13 mouse cellular contexts compared by ENCODE assay signal in the genomic region with DNA sequence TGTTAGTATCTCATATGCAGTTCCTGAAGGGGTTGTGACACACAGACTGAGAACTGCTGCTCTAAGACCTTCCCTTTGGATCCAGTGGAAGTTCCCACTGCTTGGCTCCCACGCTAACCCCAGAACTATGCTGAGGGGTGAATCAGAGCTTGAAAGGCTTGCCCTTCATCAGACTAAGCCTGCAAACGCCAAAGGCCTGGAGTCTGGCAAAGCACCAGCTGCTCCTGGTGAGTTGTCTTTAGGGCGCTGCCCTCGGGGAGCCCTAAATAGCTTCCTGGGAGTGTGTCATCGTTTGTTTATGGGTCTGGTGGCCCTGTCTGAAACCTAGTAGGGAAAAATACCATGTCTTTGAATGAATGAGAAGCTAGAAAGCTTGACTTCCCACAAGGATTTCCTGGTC. TPM values are rescaled to one million over a fixed set of nuclear protein-coding genes. Genes with fewer than 3 reads are reported as not detected.
A peak's percentile ranks its signal among the peaks of the same experiment; 100 is the strongest.
DNase-seq lines count a peak whose midpoint lies in the region; ATAC-seq and TF ChIP-seq lines count a peak whose summit lies in the region.
"Had no signal": no experiment of that assay in that cellular context is flagged by ENCODE, and none has a peak within 500 bp of the region (broad histone marks: within the 10 kb centered on the region; RNA-seq: fewer than 3 reads in every experiment).

No protein-coding gene starts in this region.

- TF ChIP-seq CTCF in heart, postnatal 0 days (IDR thresholded peaks at IDR 0.05; ENCODE audit: low read depth), result no peak

- no peaks in the 10 kb centered on the region for H3K27me3 ChIP-seq in heart, postnatal 0 days (ENCODE audit: control insufficient read depth, insufficient read depth, low read length)
- H3K27me3 ChIP-seq in heart, embryonic 11.5 days (ENCODE audit: control insufficient read depth, insufficient read depth, low read length), result no peaks in the 10 kb centered on the region
- no peaks in the 10 kb centered on the region for H3K27me3 ChIP-seq in stomach, embryonic 16.5 days (ENCODE audit: control insufficient read depth, insufficient read depth, low read length)
- H3K27me3 ChIP-seq: limb, embryonic 15.5 days had no signal

- 25% methylated on average over 5 of the region's 5 CpGs for WGBS in heart, postnatal 0 days
- WGBS in heart, embryonic 11.5 days (ENCODE audit: insufficient replicate concordance), result 56% methylated on average over 5 of the region's 5 CpGs
- 38% methylated on average over 5 of the region's 5 CpGs for WGBS in stomach, embryonic 16.5 days

- H3K9ac ChIP-seq in heart, postnatal 0 days (replicated peaks; ENCODE audit: low read depth, low read length), result no peak overlapping the region
- no peak overlapping the region for H3K9ac ChIP-seq in heart, embryonic 11.5 days (ENCODE audit: low read depth, low read length)
- no peak overlapping the region; the same call in 1 of the 2 replicates for H3K9ac ChIP-seq in stomach, embryonic 16.5 days (ENCODE audit: low read length)
- H3K9ac ChIP-seq: hindbrain, embryonic 14.5 days; limb, embryonic 15.5 days had no signal

- no peak overlapping the region for H3K4me3 ChIP-seq in heart, postnatal 0 days (ENCODE audit: low read depth, low read length)
- H3K4me3 ChIP-seq in heart, embryonic 11.5 days (ENCODE audit: low read depth, low read length), result no peak overlapping the region
- no peak overlapping the region for H3K4me3 ChIP-seq in stomach, embryonic 16.5 days (replicated peaks; ENCODE audit: low read length)
- H3K4me3 ChIP-seq: limb, embryonic 15.5 days had no signal

- peak; percentile 22 for DNase-seq in heart, postnatal 0 days (ENCODE audit: low spot score)
- peak; percentile 30 for DNase-seq in urinary bladder, postnatal 14 days (ENCODE audit: low spot score)
- DNase-seq in urinary bladder, postnatal 10 days (ENCODE audit: low spot score), result no peak
- DNase-seq in brain, adult 2 months (ENCODE audit: low read depth, low spot score), result peak; percentile 73
- DNase-seq: layer of hippocampus, adult 9-11 months; lung, postnatal 14 days; spleen, adult 18-20 months had no signal

- ATAC-seq in heart, postnatal 0 days (ENCODE audit: insufficient read depth, low read depth), result peak; percentile 55; the same call in 1 of the 2 replicates
- ATAC-seq in heart, embryonic 11.5 days (replicated peaks; ENCODE audit: insufficient number of reproducible peaks, low FRiP score, low TSS enrichment), result no peak
- ATAC-seq in stomach, embryonic 16.5 days (ENCODE audit: insufficient read depth, low FRiP score), result peak; percentile 52; the same call in 1 of the 2 replicates
- no peak for ATAC-seq in granulocyte monocyte progenitor cell, adult 5-6 weeks (replicated peaks; ENCODE audit: poor library complexity, severe bottlenecking)
- ATAC-seq in megakaryocyte-erythroid progenitor cell, adult 5-6 weeks (replicated peaks; ENCODE audit: low FRiP score, low TSS enrichment, poor library complexity, severe bottlenecking), result no peak

- H3K9me3 ChIP-seq in heart, postnatal 0 days (replicated peaks; ENCODE audit: control insufficient read depth, low read length), result no peaks in the 10 kb centered on the region
- no peaks in the 10 kb centered on the region for H3K9me3 ChIP-seq in heart, embryonic 11.5 days (replicated peaks; ENCODE audit: control insufficient read depth, low read length)
- H3K9me3 ChIP-seq in stomach, embryonic 16.5 days (replicated peaks; ENCODE audit: control insufficient read depth, low read length), result no peaks in the 10 kb centered on the region
- H3K9me3 ChIP-seq: limb, embryonic 15.5 days had no signal

- H3K4me2 ChIP-seq in heart, postnatal 0 days (ENCODE audit: low read depth, low read length), result no peak overlapping the region
- no peak overlapping the region for H3K4me2 ChIP-seq in heart, embryonic 11.5 days
- H3K4me2 ChIP-seq in stomach, embryonic 16.5 days (ENCODE audit: low read depth, low read length), result no peak overlapping the region
- H3K4me2 ChIP-seq: hindbrain, embryonic 14.5 days; limb, embryonic 15.5 days had no signal

- H3K27ac ChIP-seq in heart, postnatal 0 days (ENCODE audit: low read depth), result peak overlapping the region; percentile 55; the same call in 1 of the 2 replicates
- no peak overlapping the region for H3K27ac ChIP-seq in heart, embryonic 11.5 days (ENCODE audit: low read depth, low read length)
- H3K27ac ChIP-seq in stomach, embryonic 16.5 days (ENCODE audit: low read length), result no peak overlapping the region; the same call in 1 of the 2 replicates
- H3K27ac ChIP-seq: hindbrain, embryonic 14.5 days; limb, embryonic 15.5 days had no signal

- no peak for TF ChIP-seq EP300 in heart, postnatal 0 days (IDR thresholded peaks at IDR 0.05; ENCODE audit: low read depth)

- H3K4me1 ChIP-seq in heart, postnatal 0 days (ENCODE audit: control insufficient read depth, insufficient read depth), result peaks cover 15% of the 10 kb centered on the region
- no peaks in the 10 kb centered on the region for H3K4me1 ChIP-seq in heart, embryonic 11.5 days (ENCODE audit: control insufficient read depth, insufficient read depth, low read length)
- H3K4me1 ChIP-seq in stomach, embryonic 16.5 days (ENCODE audit: control insufficient read depth, insufficient read depth, low read length), result peaks cover 18% of the 10 kb centered on the region

- H3K36me3 ChIP-seq in heart, postnatal 0 days (replicated peaks; ENCODE audit: control insufficient read depth, insufficient read depth, low read length), result no peaks in the 10 kb centered on the region
- H3K36me3 ChIP-seq in heart, embryonic 11.5 days (ENCODE audit: control insufficient read depth, insufficient read depth, low read length), result no peaks in the 10 kb centered on the region
- no peaks in the 10 kb centered on the region for H3K36me3 ChIP-seq in stomach, embryonic 16.5 days (ENCODE audit: control insufficient read depth, insufficient read depth, low read length)
- H3K36me3 ChIP-seq: limb, embryonic 15.5 days had no signal

RNA-seq across cellular contexts. Expression of gene Metap2, which starts 47.3 kb away (rescaled TPM):
- 22.0 and 37.9 TPM in 2 replicates for total RNA-seq in heart, postnatal 0 days (2014; rRNA removed; ENCODE audit: low replicate concordance)
- polyA plus RNA-seq in heart, postnatal 0 days (2015; fragmentation: Nextera tagmentation; extraction: Ambion mirVana), result 141 and 151 TPM in 2 replicates
- polyA plus RNA-seq in heart, embryonic 11.5 days (2014; fragmentation: Nextera tagmentation; extraction: Ambion mirVana), result 199 and 219 TPM in 2 replicates
- polyA plus RNA-seq in stomach, embryonic 16.5 days (2015; fragmentation: Nextera tagmentation; extraction: Ambion mirVana), result 191 TPM in 2 replicates
- total RNA-seq in granulocyte monocyte progenitor cell, adult 5-6 weeks (2014; fragmentation: Nextera tagmentation), result 214 and 233 TPM in 2 replicates
- 337 and 338 TPM in 2 replicates for total RNA-seq in granulocyte monocyte progenitor cell, adult 5-6 weeks (2017)
- 458 and 509 TPM in 2 replicates for total RNA-seq in megakaryocyte-erythroid progenitor cell, adult 5-6 weeks (2014; fragmentation: Nextera tagmentation)
- 577 and 616 TPM in 2 replicates for total RNA-seq in megakaryocyte-erythroid progenitor cell, adult 5-6 weeks (2017)

Comparison
In these comparisons a context has a peak if more than half of its experiments do, and no peak if none do; other contexts are left out.
1. ATAC-seq: peak in heart, postnatal 0 days (single experiment) and stomach, embryonic 16.5 days (single experiment); none in heart, embryonic 11.5 days (single experiment), granulocyte monocyte progenitor cell, adult 5-6 weeks (single experiment) and megakaryocyte-erythroid progenitor cell, adult 5-6 weeks (single experiment).